Mouse (Mus musculus): ENCODE data around the gene Memo1. TPM values are rescaled to one million over a fixed set of nuclear protein-coding genes. Genes with fewer than 3 reads are reported as not detected.

Gene Memo1
- total RNA-seq, 2 experiments from 2014 or later: 63.7 to 72.1 TPM

DNA sequence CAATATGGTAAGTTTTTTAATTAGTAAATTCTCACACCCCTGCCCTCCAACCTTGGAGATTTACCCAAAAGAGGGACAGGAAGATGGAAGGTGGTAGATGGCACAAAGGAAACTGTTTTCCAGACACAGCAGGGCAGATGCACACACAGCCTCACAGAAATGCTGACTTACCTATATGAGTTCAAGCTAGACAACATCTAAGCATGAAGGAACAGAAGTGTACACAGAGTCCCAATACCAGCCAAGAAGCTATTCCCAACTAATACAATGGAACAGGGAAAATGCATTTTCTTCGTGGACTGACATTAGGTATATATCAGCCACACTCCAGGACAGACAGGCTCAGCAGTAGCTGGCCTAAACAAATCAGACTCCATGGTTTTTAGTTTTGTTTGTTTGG is 122.5 kb downstream of the Memo1 start:
- intact Hi-C loops (cut with DNase I): no loop called here
- DNase-seq: no peak

- intact Hi-C loops (cut with DNase I): no loop called here
Measured at GRCm38 (mm10) chr17:74159443-74159894, 135.9 kb downstream of the Memo1 start.

DNA sequence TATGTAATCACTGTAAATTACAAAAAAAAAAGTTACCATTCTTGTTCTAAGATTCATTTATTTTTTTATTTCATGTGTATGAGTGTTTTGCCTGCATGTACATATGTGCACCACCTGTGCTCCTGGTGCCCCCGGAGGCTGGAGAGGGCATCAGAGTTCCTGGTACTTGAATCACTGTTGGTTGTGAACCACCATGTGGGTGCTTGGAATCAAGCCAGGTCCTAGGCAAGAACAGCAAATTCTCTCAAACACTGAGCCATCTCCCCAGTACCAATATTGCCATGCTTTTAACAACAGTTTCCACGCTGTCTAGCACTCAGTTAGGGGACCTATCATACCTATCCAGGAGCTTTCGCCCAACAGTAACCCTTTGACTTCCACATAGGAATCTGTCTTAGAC is 137.2 kb downstream of the Memo1 start:
- intact Hi-C loops (cut with DNase I): no loop called here
- no peak for DNase-seq

More at GRCm38 (mm10) chr17:74159443-74159894, 135.9 kb downstream of the Memo1 start:
- peak; percentile 41 to 46 for DNase-seq

Other genes starting within 250 kb of the Memo1 start
- not detected for gene Srd5a2, start 247.6 kb downstream of the Memo1 start, total RNA-seq (2021)
- gene Dpy30, start 28.4 kb upstream of the Memo1 start, total RNA-seq (2021): 10 to 100 TPM; 62.3 to 68.4 TPM
- 10 to 100 TPM; 32.2 to 37.9 TPM for gene Spast, start 43.5 kb upstream of the Memo1 start, total RNA-seq (2021)
- 10 to 100 TPM; 10.9 to 11.6 TPM for gene Slc30a6, start 100.1 kb upstream of the Memo1 start, total RNA-seq (2021)
- gene Nlrc4, start 163.6 kb upstream of the Memo1 start, total RNA-seq (2021): under 1 TPM; 0.30 to 0.31 TPM
- 10 to 100 TPM; 75.6 to 79.2 TPM for gene Yipf4, start 194.0 kb upstream of the Memo1 start, total RNA-seq (2021)
- gene Birc6, start 232.8 kb upstream of the Memo1 start, total RNA-seq (2021): 100 to 1,000 TPM; 101 to 127 TPM